Mouse (Mus musculus): Measurements from ENCODE around the gene Cavin4. TPM values are rescaled to one million over a fixed set of nuclear protein-coding genes. Genes with fewer than 3 reads are reported as not detected.
"Not testable (repeated sequence)": the region's sequence is repeated elsewhere in the genome, so short reads cannot be mapped to it uniquely, and the experiment has no call there.

Gene Cavin4
- total and polyA plus RNA-seq, 3 experiments = 0.11 TPM; not detected in 2

- DNase-seq (ENCODE audit: low spot score) = no peak
- Histone ChIP-seq H3K4me1 (ENCODE audit: insufficient read depth, low read depth, low read length) (no peaks in the 10 kb centered on the region), H3K9me3 (replicated peaks) (peaks cover 53% of the 10 kb centered on the region), H3K4me3 (ENCODE audit: low read depth, low read length) (no peak overlapping the region), H3K27me3 (ENCODE audit: insufficient read depth, low read length) (no peaks in the 10 kb centered on the region), H3K36me3 (replicated peaks) (no peaks in the 10 kb centered on the region)
- no peak for ATAC-seq (ENCODE audit: extremely low read depth, insufficient number of reproducible peaks, low FRiP score, poor library complexity, severe bottlenecking)
- no peak for TF ChIP-seq GATA2 (IDR thresholded peaks at IDR 0.05; ENCODE audit: borderline replicate concordance, low read depth, low read length)
- no peak for TF ChIP-seq POLR2AphosphoS5 (IDR thresholded peaks at IDR 0.05; ENCODE audit: insufficient replicate concordance, low read depth, low read length)
- TF ChIP-seq GATA1 (IDR thresholded peaks at IDR 0.05; ENCODE audit: borderline replicate concordance, low read length) = no peak
- TF ChIP-seq TAL1 (conservative IDR thresholded peaks at IDR 0.05; ENCODE audit: low read depth, low read length) = no peak
- no peak for TF ChIP-seq CTCF (IDR thresholded peaks at IDR 0.05; ENCODE audit: low read depth, low read length)
Observed at GRCm38 (mm10) chr4:48674412-48674811, 11.1 kb downstream of the Cavin4 start.

GRCm38 (mm10) chr4:48676570-48677185 is 13.4 kb downstream of the Cavin4 start:
- Histone ChIP-seq H3K36me3 (replicated peaks) (no peaks in the 10 kb centered on the region), H3K9me3 (replicated peaks) (peaks cover 43% of the 10 kb centered on the region), H3K4me1 (ENCODE audit: insufficient read depth, low read depth, low read length) (no peaks in the 10 kb centered on the region), H3K4me3 (ENCODE audit: low read depth, low read length) (no peak overlapping the region), H3K27me3 (ENCODE audit: insufficient read depth, low read length) (no peaks in the 10 kb centered on the region)
- TF ChIP-seq TAL1 (conservative IDR thresholded peaks at IDR 0.05; ENCODE audit: low read depth, low read length) = no peak
- no peak for TF ChIP-seq GATA1 (IDR thresholded peaks at IDR 0.05; ENCODE audit: borderline replicate concordance, low read length)
- TF ChIP-seq GATA2 (IDR thresholded peaks at IDR 0.05; ENCODE audit: borderline replicate concordance, low read depth, low read length) = no peak
- TF ChIP-seq POLR2AphosphoS5 (IDR thresholded peaks at IDR 0.05; ENCODE audit: insufficient replicate concordance, low read depth, low read length) = no peak
- no peak for TF ChIP-seq CTCF (IDR thresholded peaks at IDR 0.05; ENCODE audit: low read depth, low read length)
- DNase-seq (ENCODE audit: low spot score) = no peak
- no peak for ATAC-seq (ENCODE audit: extremely low read depth, insufficient number of reproducible peaks, low FRiP score, poor library complexity, severe bottlenecking)

GRCm38 (mm10) chr4:48677276-48677675 is 14.0 kb downstream of the Cavin4 start:
- DNase-seq (ENCODE audit: low spot score) = no peak
- H3K27me3 ChIP-seq (ENCODE audit: insufficient read depth, low read length) = no peaks in the 10 kb centered on the region
- H3K36me3 ChIP-seq (replicated peaks) = no peaks in the 10 kb centered on the region
- no peak for ATAC-seq (ENCODE audit: extremely low read depth, insufficient number of reproducible peaks, low FRiP score, poor library complexity, severe bottlenecking)
- H3K9me3 ChIP-seq (replicated peaks) = peaks cover 37% of the 10 kb centered on the region
- H3K4me1 ChIP-seq (ENCODE audit: insufficient read depth, low read depth, low read length) = no peaks in the 10 kb centered on the region
- H3K4me3 ChIP-seq (ENCODE audit: low read depth, low read length) = no peak overlapping the region
- TF ChIP-seq POLR2AphosphoS5 (IDR thresholded peaks at IDR 0.05; ENCODE audit: insufficient replicate concordance, low read depth, low read length) (no peak), GATA1 (IDR thresholded peaks at IDR 0.05; ENCODE audit: borderline replicate concordance, low read length) (no peak), TAL1 (conservative IDR thresholded peaks at IDR 0.05; ENCODE audit: low read depth, low read length) (no peak), CTCF (IDR thresholded peaks at IDR 0.05; ENCODE audit: low read depth, low read length) (no peak), GATA2 (IDR thresholded peaks at IDR 0.05; ENCODE audit: borderline replicate concordance, low read depth, low read length) (no peak)

DNA sequence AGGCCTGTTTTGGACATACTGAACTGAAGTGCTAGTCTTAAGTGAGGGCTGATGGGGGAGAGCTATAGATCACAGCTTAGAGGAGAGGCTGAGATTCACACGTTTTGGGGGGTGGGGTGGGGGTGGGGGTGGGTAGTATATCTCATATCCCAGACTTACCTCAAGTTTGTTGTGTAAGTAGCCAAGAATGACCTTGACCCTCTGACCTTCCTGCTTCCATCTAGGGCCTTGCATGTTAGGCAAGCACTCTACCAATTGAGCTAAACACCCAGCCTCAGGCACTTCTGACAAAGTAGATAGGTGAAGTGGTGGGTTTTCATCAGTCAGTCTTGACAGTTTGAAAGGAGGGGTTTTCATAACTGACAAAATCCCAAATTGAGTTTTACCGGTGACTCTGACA is 14.5 kb downstream of the Cavin4 start:
- H3K9me3 ChIP-seq (replicated peaks) = peaks cover 35% of the 10 kb centered on the region
- ATAC-seq (ENCODE audit: extremely low read depth, insufficient number of reproducible peaks, low FRiP score, poor library complexity, severe bottlenecking) = no peak
- H3K36me3 ChIP-seq (replicated peaks) = no peaks in the 10 kb centered on the region
- DNase-seq (ENCODE audit: low spot score) = no peak
- H3K4me3 ChIP-seq (ENCODE audit: low read depth, low read length) = no peak overlapping the region
- H3K4me1 ChIP-seq (ENCODE audit: insufficient read depth, low read depth, low read length) = no peaks in the 10 kb centered on the region
- no peak for TF ChIP-seq GATA1 (IDR thresholded peaks at IDR 0.05; ENCODE audit: borderline replicate concordance, low read length)
- no peak for TF ChIP-seq TAL1 (conservative IDR thresholded peaks at IDR 0.05; ENCODE audit: low read depth, low read length)
- TF ChIP-seq CTCF (IDR thresholded peaks at IDR 0.05; ENCODE audit: low read depth, low read length) = no peak
- TF ChIP-seq GATA2 (IDR thresholded peaks at IDR 0.05; ENCODE audit: borderline replicate concordance, low read depth, low read length) = no peak
- TF ChIP-seq POLR2AphosphoS5 (IDR thresholded peaks at IDR 0.05; ENCODE audit: insufficient replicate concordance, low read depth, low read length) = no peak
- H3K27me3 ChIP-seq (ENCODE audit: insufficient read depth, low read length) = no peaks in the 10 kb centered on the region

DNA sequence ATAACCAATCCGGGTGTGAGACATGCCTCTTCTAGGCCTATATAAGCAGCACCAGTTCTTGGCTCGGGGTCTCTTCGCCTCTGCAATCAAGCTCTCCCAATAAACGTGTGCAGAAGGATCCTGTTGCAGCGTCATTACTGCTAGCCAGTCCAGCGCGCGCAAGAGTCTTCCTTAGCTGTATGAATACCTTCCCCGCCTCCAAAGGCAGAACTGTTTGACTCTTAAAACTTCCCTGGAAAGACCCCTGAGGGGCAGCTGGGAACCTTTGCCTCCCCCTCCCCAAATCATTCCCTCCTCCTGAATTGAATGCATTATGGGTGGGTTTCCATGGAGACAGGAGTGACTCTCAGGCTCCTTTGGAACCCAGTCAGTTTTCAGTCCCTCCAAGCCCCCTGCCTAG is 15.5 kb downstream of the Cavin4 start:
- no peaks in the 10 kb centered on the region for H3K36me3 ChIP-seq (replicated peaks)
- no peak for TF ChIP-seq GATA1 (IDR thresholded peaks at IDR 0.05; ENCODE audit: borderline replicate concordance, low read length)
- no peak for TF ChIP-seq POLR2AphosphoS5 (IDR thresholded peaks at IDR 0.05; ENCODE audit: insufficient replicate concordance, low read depth, low read length)
- no peak for TF ChIP-seq GATA2 (IDR thresholded peaks at IDR 0.05; ENCODE audit: borderline replicate concordance, low read depth, low read length)
- no peak for TF ChIP-seq TAL1 (conservative IDR thresholded peaks at IDR 0.05; ENCODE audit: low read depth, low read length)
- no peak for TF ChIP-seq CTCF (IDR thresholded peaks at IDR 0.05; ENCODE audit: low read depth, low read length)
- H3K4me3 ChIP-seq (ENCODE audit: low read depth, low read length) = no peak overlapping the region
- no peaks in the 10 kb centered on the region for H3K4me1 ChIP-seq (ENCODE audit: insufficient read depth, low read depth, low read length)
- H3K27me3 ChIP-seq (ENCODE audit: insufficient read depth, low read length) = no peaks in the 10 kb centered on the region
- ATAC-seq (ENCODE audit: extremely low read depth, insufficient number of reproducible peaks, low FRiP score, poor library complexity, severe bottlenecking) (no peak), DNase-seq (ENCODE audit: low spot score) (no peak)
- peaks cover 34% of the 10 kb centered on the region for H3K9me3 ChIP-seq (replicated peaks)

- ATAC-seq (ENCODE audit: extremely low read depth, insufficient number of reproducible peaks, low FRiP score, poor library complexity, severe bottlenecking); H3K27me3 ChIP-seq (ENCODE audit: insufficient read depth, low read length); H3K4me3 ChIP-seq (ENCODE audit: low read depth, low read length); DNase-seq (ENCODE audit: low spot score); H3K36me3 ChIP-seq (replicated peaks); H3K4me1 ChIP-seq (ENCODE audit: insufficient read depth, low read depth, low read length): not testable (repeated sequence)
- peaks cover 35% of the 10 kb centered on the region for H3K9me3 ChIP-seq (replicated peaks)
Observed at GRCm38 (mm10) chr4:48679728-48680127, 16.4 kb downstream of the Cavin4 start.

Measured in G1E (cell line).